Mouse (Mus musculus): ENCODE data around the gene Sgms1. TPM values are rescaled to one million over a fixed set of nuclear protein-coding genes. Genes with fewer than 3 reads are reported as not detected.

Sgms1 gene
- polyA plus RNA-seq, 1 experiment from 2014 or later: 50.8 TPM

GRCm38 (mm10) chr19:32326156-32326555, 63.4 kb downstream of the Sgms1 start:
- no peaks in the 10 kb centered on the region for H3K9me3 ChIP-seq (ENCODE audit: control insufficient read depth, low read length)
- H3K4me2 ChIP-seq (replicated peaks; ENCODE audit: low read depth, low read length): no peak overlapping the region
- no peaks in the 10 kb centered on the region for H3K36me3 ChIP-seq (ENCODE audit: control insufficient read depth, insufficient read depth, low read length)
- WGBS: 65% methylated on average over 3 of the region's 3 CpGs
- ATAC-seq (ENCODE audit: low FRiP score, low TSS enrichment): no peak
- H3K4me3 ChIP-seq (ENCODE audit: low read length): no peak overlapping the region
- H3K9ac ChIP-seq (ENCODE audit: low read depth, low read length): no peak overlapping the region
- no peaks in the 10 kb centered on the region for H3K27me3 ChIP-seq (ENCODE audit: control insufficient read depth, insufficient read depth, low read length)
- H3K4me1 ChIP-seq (ENCODE audit: control insufficient read depth, insufficient read depth, low read length): peaks cover 34% of the 10 kb centered on the region
- no peak overlapping the region for H3K27ac ChIP-seq (ENCODE audit: low read depth, low read length)

- Histone ChIP-seq H3K27me3 (ENCODE audit: control insufficient read depth, insufficient read depth, low read length) (no peaks in the 10 kb centered on the region), H3K4me3 (ENCODE audit: low read length) (no peak overlapping the region), H3K36me3 (ENCODE audit: control insufficient read depth, insufficient read depth, low read length) (no peaks in the 10 kb centered on the region), H3K27ac (ENCODE audit: low read depth, low read length) (no peak overlapping the region), H3K4me2 (replicated peaks; ENCODE audit: low read depth, low read length) (no peak overlapping the region), H3K9me3 (ENCODE audit: control insufficient read depth, low read length) (no peaks in the 10 kb centered on the region), H3K9ac (ENCODE audit: low read depth, low read length) (no peak overlapping the region), H3K4me1 (ENCODE audit: control insufficient read depth, insufficient read depth, low read length) (peaks cover 37% of the 10 kb centered on the region)
- 42% methylated on average over 10 of the region's 10 CpGs for WGBS
- peak; percentile 72 for ATAC-seq (ENCODE audit: low FRiP score, low TSS enrichment)
Measured at GRCm38 (mm10) chr19:32325100-32325768, 64.3 kb downstream of the Sgms1 start.

- H3K4me1 ChIP-seq (ENCODE audit: control insufficient read depth, insufficient read depth, low read length): peaks cover 37% of the 10 kb centered on the region
- 81% methylated on average over 1 of the region's 1 CpGs for WGBS
- no peak for ATAC-seq (ENCODE audit: low FRiP score, low TSS enrichment)
Measured at GRCm38 (mm10) chr19:32324550-32324949, 65.0 kb downstream of the Sgms1 start.

GRCm38 (mm10) chr19:32323070-32323469, 66.4 kb downstream of the Sgms1 start:
- H3K4me1 ChIP-seq (ENCODE audit: control insufficient read depth, insufficient read depth, low read length): peaks cover 37% of the 10 kb centered on the region

More at GRCm38 (mm10) chr19:32324550-32324949, 65.0 kb downstream of the Sgms1 start:
- Histone ChIP-seq H3K36me3 (ENCODE audit: control insufficient read depth, insufficient read depth, low read length) (no peaks in the 10 kb centered on the region), H3K9ac (ENCODE audit: low read depth, low read length) (no peak overlapping the region), H3K9me3 (ENCODE audit: control insufficient read depth, low read length) (no peaks in the 10 kb centered on the region), H3K4me3 (ENCODE audit: low read length) (no peak overlapping the region), H3K27me3 (ENCODE audit: control insufficient read depth, insufficient read depth, low read length) (no peaks in the 10 kb centered on the region), H3K27ac (ENCODE audit: low read depth, low read length) (no peak overlapping the region), H3K4me2 (replicated peaks; ENCODE audit: low read depth, low read length) (no peak overlapping the region)

GRCm38 (mm10) chr19:32322429-32323035, 67.0 kb downstream of the Sgms1 start:
- Histone ChIP-seq H3K4me1 (ENCODE audit: control insufficient read depth, insufficient read depth, low read length) (peaks cover 37% of the 10 kb centered on the region), H3K9ac (ENCODE audit: low read depth, low read length) (peak overlapping the region; percentile 18; the same call in 1 of the 2 replicates)

More at GRCm38 (mm10) chr19:32323070-32323469, 66.4 kb downstream of the Sgms1 start:
- Histone ChIP-seq H3K9me3 (ENCODE audit: control insufficient read depth, low read length) (no peaks in the 10 kb centered on the region), H3K27ac (ENCODE audit: low read depth, low read length) (peak overlapping the region; percentile 86; the same call in 1 of the 2 replicates), H3K4me2 (replicated peaks; ENCODE audit: low read depth, low read length) (peak overlapping the region; percentile 15), H3K4me3 (ENCODE audit: low read length) (no peak overlapping the region), H3K27me3 (ENCODE audit: control insufficient read depth, insufficient read depth, low read length) (no peaks in the 10 kb centered on the region), H3K9ac (ENCODE audit: low read depth, low read length) (peak overlapping the region; percentile 18; the same call in 1 of the 2 replicates), H3K36me3 (ENCODE audit: control insufficient read depth, insufficient read depth, low read length) (no peaks in the 10 kb centered on the region)
- ATAC-seq (ENCODE audit: low FRiP score, low TSS enrichment): no peak
- 61% methylated on average over 11 of the region's 11 CpGs for WGBS

GRCm38 (mm10) chr19:32320366-32320666, 69.2 kb downstream of the Sgms1 start:
- H3K27me3 ChIP-seq (ENCODE audit: control insufficient read depth, insufficient read depth, low read length): no peaks in the 10 kb centered on the region

More at GRCm38 (mm10) chr19:32322429-32323035, 67.0 kb downstream of the Sgms1 start:
- Histone ChIP-seq H3K4me3 (ENCODE audit: low read length) (peak overlapping the region; percentile 9; the same call in 1 of the 2 replicates), H3K4me2 (replicated peaks; ENCODE audit: low read depth, low read length) (peak overlapping the region; percentile 18), H3K27me3 (ENCODE audit: control insufficient read depth, insufficient read depth, low read length) (no peaks in the 10 kb centered on the region), H3K9me3 (ENCODE audit: control insufficient read depth, low read length) (no peaks in the 10 kb centered on the region), H3K36me3 (ENCODE audit: control insufficient read depth, insufficient read depth, low read length) (no peaks in the 10 kb centered on the region), H3K27ac (ENCODE audit: low read depth, low read length) (peak overlapping the region; percentile 86)
- 30% methylated on average over 3 of the region's 3 CpGs for WGBS
- ATAC-seq (ENCODE audit: low FRiP score, low TSS enrichment): peak; percentile 28; the same call in 1 of the 2 replicates

GRCm38 (mm10) chr19:32319531-32320365, 69.8 kb downstream of the Sgms1 start:
- no peaks in the 10 kb centered on the region for H3K27me3 ChIP-seq (ENCODE audit: control insufficient read depth, insufficient read depth, low read length)
- 34% methylated on average over 12 of the region's 12 CpGs for whole genome bisulfite sequencing
- no peak overlapping the region for H3K27ac ChIP-seq (ENCODE audit: low read depth, low read length)
- no peaks in the 10 kb centered on the region; the same call in 1 of the 2 replicates for H3K36me3 ChIP-seq (ENCODE audit: control insufficient read depth, insufficient read depth, low read length)
- no peak overlapping the region for H3K4me3 ChIP-seq (ENCODE audit: low read length)
- H3K4me2 ChIP-seq (replicated peaks; ENCODE audit: low read depth, low read length): no peak overlapping the region
- H3K9ac ChIP-seq (ENCODE audit: low read depth, low read length): no peak overlapping the region
- ATAC-seq (ENCODE audit: low FRiP score, low TSS enrichment): no peak
- peaks cover 16% of the 10 kb centered on the region for H3K4me1 ChIP-seq (ENCODE audit: control insufficient read depth, insufficient read depth, low read length)
- H3K9me3 ChIP-seq (ENCODE audit: control insufficient read depth, low read length): no peaks in the 10 kb centered on the region

More at GRCm38 (mm10) chr19:32320366-32320666, 69.2 kb downstream of the Sgms1 start:
- Histone ChIP-seq H3K4me1 (ENCODE audit: control insufficient read depth, insufficient read depth, low read length) (peaks cover 22% of the 10 kb centered on the region), H3K36me3 (ENCODE audit: control insufficient read depth, insufficient read depth, low read length) (no peaks in the 10 kb centered on the region; the same call in 1 of the 2 replicates), H3K4me2 (replicated peaks; ENCODE audit: low read depth, low read length) (no peak overlapping the region), H3K27ac (ENCODE audit: low read depth, low read length) (no peak overlapping the region), H3K9me3 (ENCODE audit: control insufficient read depth, low read length) (no peaks in the 10 kb centered on the region), H3K4me3 (ENCODE audit: low read length) (no peak overlapping the region), H3K9ac (ENCODE audit: low read depth, low read length) (no peak overlapping the region)
- peak; percentile 39; the same call in 1 of the 2 replicates for ATAC-seq (ENCODE audit: low FRiP score, low TSS enrichment)
- WGBS: 32% methylated on average over 4 of the region's 4 CpGs

- no peak for ATAC-seq (ENCODE audit: low FRiP score, low TSS enrichment)
- H3K27ac ChIP-seq (ENCODE audit: low read depth, low read length): no peak overlapping the region
- peaks cover 12% of the 10 kb centered on the region for H3K4me1 ChIP-seq (ENCODE audit: control insufficient read depth, insufficient read depth, low read length)
Measured at GRCm38 (mm10) chr19:32319057-32319456, 70.5 kb downstream of the Sgms1 start.

More at GRCm38 (mm10) chr19:32319057-32319456, 70.5 kb downstream of the Sgms1 start:
- Histone ChIP-seq H3K36me3 (ENCODE audit: control insufficient read depth, insufficient read depth, low read length) (no peaks in the 10 kb centered on the region; the same call in 1 of the 2 replicates), H3K9ac (ENCODE audit: low read depth, low read length) (no peak overlapping the region), H3K4me3 (ENCODE audit: low read length) (no peak overlapping the region), H3K4me2 (replicated peaks; ENCODE audit: low read depth, low read length) (no peak overlapping the region), H3K27me3 (ENCODE audit: control insufficient read depth, insufficient read depth, low read length) (no peaks in the 10 kb centered on the region), H3K9me3 (ENCODE audit: control insufficient read depth, low read length) (no peaks in the 10 kb centered on the region)
- WGBS: 66% methylated on average over 1 of the region's 1 CpGs
